Mouse (Mus musculus) kidney, embryonic 15.5 days (tissue): Measurements from ENCODE around the gene Dnah8. TPM values are rescaled to one million over a fixed set of nuclear protein-coding genes. Genes with fewer than 3 reads are reported as not detected.

Experiments used
- ATAC-seq: fragments of 200-750 bp; cut with Nextera tagmentation; replicated peaks from 2 replicates; pipeline ENCODE4 v1.8.0; 2017; ENCODE audit warnings: moderate TSS enrichment; ENCODE audit not compliant: low FRiP score
- H3K27ac ChIP-seq: fragments of 300-500 bp; sonication (generic); 2 replicates; pipeline ENCODE4 v1.5.1; 2015; ENCODE audit warnings: mild to moderate bottlenecking, inconsistent platforms
- H3K27me3 ChIP-seq: fragments of 300-500 bp; sonication (generic); 2 replicates; pipeline ENCODE4 v1.6.1; 2015; ENCODE audit warnings: inconsistent platforms
- H3K36me3 ChIP-seq: fragments of 300-500 bp; sonication (generic); 2 replicates; pipeline ENCODE4 v1.6.1; 2015; ENCODE audit warnings: inconsistent platforms
- H3K4me1 ChIP-seq: fragments of 300-500 bp; sonication (generic); 2 replicates; pipeline ENCODE4 v1.6.1; 2015; ENCODE audit warnings: inconsistent platforms
- H3K4me2 ChIP-seq: fragments of 300-500 bp; sonication (generic); 2 replicates; pipeline ENCODE4 v1.6.1; 2015; ENCODE audit warnings: moderate library complexity, mild to moderate bottlenecking, inconsistent platforms
- H3K4me3 ChIP-seq: fragments of 300-500 bp; sonication (generic); replicated peaks from 2 replicates; pipeline ENCODE4 v1.5.1; 2015; ENCODE audit warnings: mild to moderate bottlenecking, inconsistent platforms
- H3K9ac ChIP-seq: fragments of 300-500 bp; sonication (generic); 2 replicates; pipeline ENCODE4 v1.6.1; 2015; ENCODE audit warnings: mild to moderate bottlenecking, inconsistent platforms
- H3K9me3 ChIP-seq: fragments of 300-500 bp; sonication (generic); replicated peaks from 2 replicates; pipeline ENCODE4 v1.6.1; 2016; ENCODE audit warnings: inconsistent platforms
- WGBS: fragments of 180-500 bp; shearing (Covaris S2); methylation state at CpG from one replicate; pipeline ENCODE4 v1.1.7; 2015; ENCODE audit warnings: mixed read lengths; 5-methylcytosine and 5-hydroxymethylcytosine counted together
- polyA plus RNA-seq: library from polyadenylated mRNA; unstranded; fragments of >200 nt; fragmentation: Nextera tagmentation; extraction: Ambion mirVana; gene quantifications from 2 replicates; pipeline ENCODE4 v1.2.1, GENCODE M21; 2015

Gene Dnah8
- polyA plus RNA-seq, 1 experiment from 2014 or later = 0.91 TPM

DNA sequence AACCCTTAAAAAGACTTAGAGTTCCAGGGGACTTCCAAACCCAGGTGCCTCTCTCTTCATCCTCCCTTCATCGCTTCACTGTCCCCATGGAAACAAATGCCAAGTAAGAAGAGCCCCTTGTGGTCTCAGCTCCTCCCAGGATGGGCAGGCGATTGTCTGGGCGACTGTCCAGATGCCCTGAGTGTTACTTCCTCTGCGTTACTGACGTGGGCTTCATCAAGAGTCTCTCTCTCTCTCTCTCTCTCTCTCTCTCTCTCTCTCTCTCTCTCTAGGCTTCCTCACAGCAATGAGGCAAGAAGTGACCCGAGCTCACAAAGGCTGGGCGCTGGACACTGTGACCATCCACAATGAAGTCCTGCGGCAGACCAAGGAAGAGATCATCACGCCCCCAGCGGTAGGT, 246.9 kb downstream of the Dnah8 start:
- H3K27me3 ChIP-seq = no peaks in the 10 kb centered on the region
- H3K27ac ChIP-seq = no peak overlapping the region
- H3K4me1 ChIP-seq = peaks cover 4% of the 10 kb centered on the region; the same call in 1 of the 2 replicates
- no peak for ATAC-seq
- 28% methylated on average over 10 of the region's 10 CpGs for WGBS
- H3K9ac ChIP-seq = no peak overlapping the region
- H3K9me3 ChIP-seq = no peaks in the 10 kb centered on the region
- no peak overlapping the region for H3K4me2 ChIP-seq
- no peaks in the 10 kb centered on the region for H3K36me3 ChIP-seq
- no peak overlapping the region for H3K4me3 ChIP-seq

DNA sequence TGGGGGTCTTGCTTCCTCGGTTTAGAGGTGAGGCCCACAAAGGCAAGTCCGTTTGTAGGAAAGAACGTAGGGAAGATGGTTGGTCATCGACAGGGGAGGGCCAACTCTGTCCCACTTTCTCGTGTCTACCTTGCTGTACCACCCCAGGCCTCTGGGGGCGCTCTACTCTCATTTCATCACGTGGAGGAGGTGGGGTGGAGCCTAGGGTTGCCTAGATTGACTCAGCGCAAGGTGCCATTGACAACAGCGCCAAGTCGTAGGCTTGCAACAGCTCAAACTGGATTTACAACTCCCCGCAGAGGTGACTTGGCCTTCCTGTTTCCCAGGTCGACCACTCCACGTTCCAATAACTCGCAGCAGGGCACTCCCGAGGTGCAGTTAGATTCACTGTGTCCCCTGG, 250.1 kb downstream of the Dnah8 start:
- no peaks in the 10 kb centered on the region for H3K9me3 ChIP-seq
- no peaks in the 10 kb centered on the region for H3K36me3 ChIP-seq
- no peak overlapping the region for H3K27ac ChIP-seq
- peaks cover 4% of the 10 kb centered on the region; the same call in 1 of the 2 replicates for H3K4me1 ChIP-seq
- WGBS = 56% methylated on average over 15 of the region's 15 CpGs
- no peak overlapping the region for H3K9ac ChIP-seq
- 0 out of 2 replicates have a peak overlapping the region, but pooled peaks have one; percentile 19 for H3K4me2 ChIP-seq
- no peak overlapping the region for H3K4me3 ChIP-seq
- H3K27me3 ChIP-seq = no peaks in the 10 kb centered on the region
- no peak for ATAC-seq

DNA sequence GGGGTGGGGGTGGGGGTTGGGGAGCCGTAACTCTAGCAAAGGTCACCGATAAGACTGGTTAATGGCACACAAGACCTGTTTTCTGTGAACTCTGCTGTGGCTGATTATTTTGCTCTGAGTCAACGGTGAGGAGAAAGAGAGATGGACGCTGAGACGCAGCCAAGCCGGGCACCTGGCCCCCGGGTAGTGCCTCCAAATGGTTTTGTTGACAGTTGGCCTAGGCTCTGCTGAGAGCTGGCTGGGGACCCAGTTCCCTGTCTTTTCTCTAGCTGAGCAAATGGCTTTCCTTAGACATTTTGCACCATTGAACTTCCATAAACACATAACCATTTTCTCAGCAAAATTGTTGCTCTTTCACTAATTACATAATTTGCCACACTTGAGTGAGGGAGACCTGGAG, 253.3 kb downstream of the Dnah8 start:
- H3K9me3 ChIP-seq = no peaks in the 10 kb centered on the region
- 51% methylated on average over 7 of the region's 7 CpGs for WGBS
- no peak overlapping the region for H3K27ac ChIP-seq
- H3K4me3 ChIP-seq = no peak overlapping the region
- ATAC-seq = no peak
- no peaks in the 10 kb centered on the region for H3K36me3 ChIP-seq
- peaks cover 4% of the 10 kb centered on the region; the same call in 1 of the 2 replicates for H3K4me1 ChIP-seq
- H3K27me3 ChIP-seq = 0 out of 2 replicates have a peak, but pooled peaks cover 4% of the 10 kb centered on the region
- no peak overlapping the region for H3K4me2 ChIP-seq
- H3K9ac ChIP-seq = no peak overlapping the region

DNA sequence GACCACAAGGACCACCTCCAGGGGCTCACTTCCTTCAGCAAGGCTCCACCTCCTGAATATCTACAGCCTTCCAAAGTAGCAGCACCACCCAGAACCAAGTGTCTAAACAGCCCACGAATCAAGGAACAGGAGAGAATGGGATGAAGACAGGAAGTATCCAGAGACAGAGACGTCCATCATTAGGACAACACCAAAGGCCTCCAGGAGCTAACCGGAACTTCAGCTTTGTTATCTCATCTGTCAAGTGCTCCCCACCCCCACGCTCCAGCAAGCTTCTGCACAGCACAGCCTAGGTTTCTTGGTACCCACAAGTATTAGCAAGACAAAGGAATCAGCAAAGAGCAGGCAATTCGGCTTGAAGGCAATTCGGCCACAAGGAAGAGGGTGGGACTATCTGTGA, 254.5 kb downstream of the Dnah8 start:
- no peak overlapping the region for H3K4me2 ChIP-seq
- whole genome bisulfite sequencing = 21% methylated on average over 6 of the region's 6 CpGs
- H3K27ac ChIP-seq = no peak overlapping the region
- H3K4me1 ChIP-seq = peaks cover 7% of the 10 kb centered on the region; the same call in 1 of the 2 replicates
- no peaks in the 10 kb centered on the region for H3K9me3 ChIP-seq
- H3K27me3 ChIP-seq = peaks cover 15% of the 10 kb centered on the region; the same call in 1 of the 2 replicates
- H3K4me3 ChIP-seq = no peak overlapping the region
- no peak for ATAC-seq
- H3K9ac ChIP-seq = no peak overlapping the region
- no peaks in the 10 kb centered on the region for H3K36me3 ChIP-seq

DNA sequence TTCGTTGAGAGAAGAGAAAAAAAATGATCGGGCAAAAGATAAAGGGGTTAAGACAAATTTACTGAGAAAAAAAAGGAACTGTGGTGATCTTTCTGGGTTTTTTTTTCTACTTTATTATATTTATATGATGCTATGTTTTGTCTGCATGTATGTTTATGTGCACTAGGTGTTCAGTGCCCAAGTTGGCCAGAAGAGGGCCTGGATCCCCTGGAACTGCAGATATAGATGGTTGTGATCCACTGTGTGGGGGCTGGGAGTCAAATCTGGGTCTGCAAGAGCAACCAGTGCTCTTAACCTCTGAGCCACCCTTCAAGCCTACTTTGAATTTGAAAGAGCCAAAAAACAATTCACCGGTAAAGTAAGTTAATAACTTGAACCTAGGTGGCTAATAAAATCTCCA, 256.2 kb downstream of the Dnah8 start:
- Histone ChIP-seq H3K4me1 (peaks cover 3% of the 10 kb centered on the region; the same call in 1 of the 2 replicates), H3K9ac (no peak overlapping the region), H3K27ac (no peak overlapping the region), H3K36me3 (no peaks in the 10 kb centered on the region), H3K9me3 (no peaks in the 10 kb centered on the region; the same call in 1 of the 2 replicates), H3K4me3 (no peak overlapping the region), H3K4me2 (no peak overlapping the region), H3K27me3 (peaks cover 15% of the 10 kb centered on the region; the same call in 1 of the 2 replicates)
- ATAC-seq = no peak
- WGBS = 84% methylated on average over 3 of the region's 3 CpGs

DNA sequence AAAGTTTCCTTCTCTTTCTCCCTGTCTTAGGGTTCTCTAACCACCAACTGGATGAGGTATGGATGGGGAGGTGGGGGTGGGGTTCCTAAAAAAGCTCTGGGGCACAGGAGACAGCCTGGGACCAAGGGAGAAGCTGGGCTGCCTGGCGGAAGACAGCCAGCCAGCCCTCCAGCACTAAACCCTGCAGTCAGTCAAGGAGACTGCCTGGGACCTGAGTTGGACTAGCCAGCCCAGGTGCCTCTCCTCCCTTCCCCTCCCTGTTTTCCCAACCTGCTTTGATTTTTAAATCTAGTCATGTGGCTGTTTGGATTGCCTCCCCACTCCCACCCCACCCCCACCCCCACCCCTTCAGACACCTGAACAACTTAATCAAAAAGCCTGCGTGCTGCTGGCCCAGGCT, 256.8 kb downstream of the Dnah8 start:
- 45% methylated on average over 2 of the region's 2 CpGs for WGBS

DNA sequence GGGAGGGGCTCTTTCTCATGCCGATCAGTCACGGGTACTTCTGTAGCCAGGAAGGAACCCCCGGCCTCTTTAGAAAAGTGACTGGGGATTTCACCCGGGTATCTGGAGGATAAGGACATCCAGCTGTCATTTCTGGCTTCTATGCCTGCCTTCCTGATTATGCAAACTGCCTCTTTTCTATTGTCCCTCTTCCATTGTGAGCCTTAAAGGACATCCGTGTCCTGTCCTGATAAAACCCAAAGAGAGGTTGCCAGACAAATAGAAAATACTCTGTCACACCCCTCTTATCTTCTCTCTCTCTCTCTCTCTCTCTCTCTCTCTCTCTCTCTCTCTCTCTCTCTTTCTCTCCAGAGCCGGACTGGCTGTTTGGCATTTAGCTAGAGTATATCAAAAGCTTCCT, 258.1 kb downstream of the Dnah8 start:
- H3K27ac ChIP-seq = no peak overlapping the region
- no peak overlapping the region for H3K9ac ChIP-seq
- no peak for ATAC-seq
- WGBS = 4% methylated on average over 6 of the region's 6 CpGs
- peaks cover 15% of the 10 kb centered on the region; the same call in 1 of the 2 replicates for H3K27me3 ChIP-seq
- H3K4me2 ChIP-seq = peak overlapping the region; percentile 14; the same call in 1 of the 2 replicates
- H3K4me3 ChIP-seq = no peak overlapping the region
- H3K9me3 ChIP-seq = peaks cover 2% of the 10 kb centered on the region; the same call in 1 of the 2 replicates
- H3K4me1 ChIP-seq = peaks cover 3% of the 10 kb centered on the region; the same call in 1 of the 2 replicates
- H3K36me3 ChIP-seq = no peaks in the 10 kb centered on the region

More for the DNA sequence above, 256.8 kb downstream of the Dnah8 start:
- H3K4me2 ChIP-seq = no peak overlapping the region
- peaks cover 15% of the 10 kb centered on the region; the same call in 1 of the 2 replicates for H3K27me3 ChIP-seq
- no peak for ATAC-seq
- H3K9ac ChIP-seq = no peak overlapping the region
- H3K36me3 ChIP-seq = no peaks in the 10 kb centered on the region
- H3K27ac ChIP-seq = no peak overlapping the region
- no peak overlapping the region for H3K4me3 ChIP-seq
- H3K9me3 ChIP-seq = peaks cover 2% of the 10 kb centered on the region; the same call in 1 of the 2 replicates
- H3K4me1 ChIP-seq = peaks cover 3% of the 10 kb centered on the region; the same call in 1 of the 2 replicates

DNA sequence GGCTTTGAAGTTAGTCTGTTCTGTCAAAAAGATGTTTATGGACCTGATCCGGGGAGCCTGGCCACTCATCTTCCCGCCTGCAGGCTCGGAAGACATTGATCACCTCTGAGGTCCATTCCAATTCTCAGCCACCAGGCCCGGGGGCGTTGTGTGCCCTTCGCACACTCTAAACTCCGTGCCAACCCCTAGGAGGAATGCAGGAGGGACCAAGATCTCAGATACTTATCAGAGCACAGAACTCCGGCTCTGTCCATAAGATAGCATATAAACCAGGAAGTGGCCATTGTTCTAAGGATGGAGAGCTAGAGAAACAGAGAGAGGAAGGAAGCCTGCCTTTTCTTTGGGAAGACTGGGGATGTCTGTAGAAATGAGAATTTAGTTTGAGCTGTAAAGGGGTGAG, 259.4 kb downstream of the Dnah8 start:
- no peak for ATAC-seq
- peaks cover 15% of the 10 kb centered on the region; the same call in 1 of the 2 replicates for H3K27me3 ChIP-seq
- WGBS = 48% methylated on average over 8 of the region's 8 CpGs
- H3K9me3 ChIP-seq = peaks cover 2% of the 10 kb centered on the region; the same call in 1 of the 2 replicates
- no peak overlapping the region for H3K27ac ChIP-seq
- H3K9ac ChIP-seq = no peak overlapping the region
- H3K4me2 ChIP-seq = no peak overlapping the region
- no peak overlapping the region for H3K4me3 ChIP-seq
- peaks cover 3% of the 10 kb centered on the region; the same call in 1 of the 2 replicates for H3K4me1 ChIP-seq
- no peaks in the 10 kb centered on the region for H3K36me3 ChIP-seq

DNA sequence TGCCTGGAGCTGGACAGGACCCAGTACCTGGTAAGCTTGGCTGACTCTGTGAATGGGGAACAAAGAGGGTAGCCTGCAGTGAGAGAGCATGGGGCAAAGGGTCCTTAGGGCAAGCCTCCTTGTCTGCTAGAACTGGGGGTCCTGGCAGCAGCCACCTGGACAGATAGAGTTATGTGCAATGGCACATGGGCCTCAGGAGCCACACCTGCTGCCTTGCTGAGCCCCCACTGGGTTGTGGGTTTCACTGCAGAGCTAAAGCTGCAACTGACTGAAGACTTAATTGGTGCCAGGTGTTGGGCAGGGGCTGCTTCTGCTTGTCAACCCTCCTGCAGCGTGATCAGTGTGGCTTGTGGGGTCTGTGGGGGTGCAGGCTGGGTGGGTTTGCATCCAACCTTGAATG, 267.9 kb downstream of the Dnah8 start:
- Histone ChIP-seq H3K27me3 (no peaks in the 10 kb centered on the region), H3K4me3 (no peak overlapping the region), H3K36me3 (no peaks in the 10 kb centered on the region), H3K4me1 (peaks cover 8% of the 10 kb centered on the region; the same call in 1 of the 2 replicates), H3K4me2 (no peak overlapping the region), H3K9ac (no peak overlapping the region), H3K27ac (no peak overlapping the region), H3K9me3 (no peaks in the 10 kb centered on the region)
- 11% methylated on average over 1 of the region's 1 CpGs for WGBS
- no peak for ATAC-seq

DNA sequence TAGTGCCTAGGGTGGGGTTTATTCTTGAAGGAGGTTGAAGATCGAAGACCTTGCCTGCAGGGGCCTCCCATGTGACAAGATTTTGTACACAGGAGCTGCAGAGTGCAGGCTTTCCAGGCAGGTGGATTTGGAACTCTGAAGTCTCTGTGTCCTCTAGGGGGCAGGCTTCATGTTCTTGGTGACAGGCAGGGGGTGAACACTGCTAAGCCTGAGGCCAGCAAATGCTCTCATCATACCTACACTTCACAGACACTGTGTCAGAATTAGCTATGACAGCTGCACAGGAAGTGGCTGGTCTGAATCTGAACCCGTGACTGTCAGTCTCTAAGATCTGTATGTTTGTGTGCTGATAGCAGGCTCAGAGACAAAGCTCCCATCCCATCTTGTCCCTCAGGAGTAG, 268.6 kb downstream of the Dnah8 start:
- H3K4me2 ChIP-seq = no peak overlapping the region
- no peaks in the 10 kb centered on the region for H3K9me3 ChIP-seq
- no peaks in the 10 kb centered on the region for H3K27me3 ChIP-seq
- no peak overlapping the region for H3K27ac ChIP-seq
- 31% methylated on average over 2 of the region's 2 CpGs for WGBS
- H3K4me3 ChIP-seq = no peak overlapping the region
- H3K36me3 ChIP-seq = no peaks in the 10 kb centered on the region
- no peak overlapping the region for H3K9ac ChIP-seq
- ATAC-seq = no peak
- peaks cover 8% of the 10 kb centered on the region; the same call in 1 of the 2 replicates for H3K4me1 ChIP-seq

DNA sequence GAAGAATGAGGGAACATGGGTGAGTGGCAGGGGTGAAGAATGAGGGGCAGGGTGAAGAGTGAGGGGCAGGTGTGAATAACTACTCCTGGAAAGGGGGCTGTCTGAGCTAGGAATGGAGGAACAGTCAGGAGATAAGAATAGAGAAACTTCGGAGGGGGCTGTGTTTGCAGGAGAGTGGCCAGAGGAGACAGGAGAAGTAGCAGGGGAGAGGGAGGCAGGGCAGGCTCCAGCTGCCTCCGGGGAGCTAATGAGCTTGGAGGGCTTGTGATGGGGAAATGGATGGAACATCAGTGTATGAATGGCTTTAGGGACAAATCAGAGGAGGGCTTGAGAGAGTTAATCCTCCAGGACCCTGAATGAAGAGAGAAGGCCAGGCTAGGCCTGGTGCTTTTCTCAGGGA, 272.9 kb downstream of the Dnah8 start:
- WGBS = 19% methylated on average over 2 of the region's 2 CpGs
- no peak overlapping the region for H3K4me2 ChIP-seq
- no peak overlapping the region for H3K27ac ChIP-seq
- H3K9me3 ChIP-seq = no peaks in the 10 kb centered on the region
- H3K36me3 ChIP-seq = no peaks in the 10 kb centered on the region
- H3K4me3 ChIP-seq = no peak overlapping the region
- no peak for ATAC-seq
- H3K9ac ChIP-seq = no peak overlapping the region
- peaks cover 9% of the 10 kb centered on the region for H3K4me1 ChIP-seq
- peaks cover 32% of the 10 kb centered on the region for H3K27me3 ChIP-seq

DNA sequence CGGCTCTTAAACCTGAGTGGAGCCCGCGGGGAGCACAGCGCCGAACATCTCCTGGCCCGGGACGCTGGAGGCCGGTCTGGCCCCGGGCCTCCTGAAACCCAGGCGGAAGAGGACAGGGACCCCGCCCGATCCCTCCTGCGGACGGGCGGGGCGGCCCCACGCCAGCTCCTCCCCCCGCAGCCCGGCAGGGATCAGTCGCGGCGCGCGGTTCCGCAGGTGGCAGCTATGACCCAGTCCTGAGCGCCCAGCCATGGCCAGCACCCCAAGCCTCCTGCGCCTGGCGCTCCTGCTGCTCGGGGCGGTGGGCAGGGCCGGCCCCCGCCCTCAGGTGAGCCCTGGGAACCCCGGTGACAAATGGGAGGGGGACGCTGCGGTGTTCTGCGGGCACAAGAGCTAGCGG, 277.5 kb downstream of the Dnah8 start, which contains the start of gene Glp1r:
Gene Glp1r, plus strand, starts transcription at position 191 of the 400 bp plus-strand sequence.
- Histone ChIP-seq H3K27ac (no peak within 1 kb of the TSS), H3K9me3 (no peaks in the 10 kb centered on the region), H3K9ac (peak within 1 kb of the TSS; percentile 36; the same call in 1 of the 2 replicates), H3K4me1 (peaks cover 8% of the 10 kb centered on the region), H3K27me3 (peaks cover 54% of the 10 kb centered on the region), H3K4me2 (peak within 1 kb of the TSS; percentile 94), H3K36me3 (no peaks in the 10 kb centered on the region), H3K4me3 (peak within 1 kb of the TSS; percentile 49)
- ATAC-seq = 0 out of 2 replicates have a peak, but pooled peaks have one; percentile 36
- under 1% methylated on average over 37 of the region's 37 CpGs for WGBS
